14 mouse cellular contexts compared by ENCODE assay signal in genomic region chr12:100624854-100625447, GRCm38 (mm10).
"Had no signal": no experiment of that assay in that cellular context is flagged by ENCODE, and none has a peak within 500 bp of the region (broad histone marks: within the 10 kb centered on the region; RNA-seq: fewer than 3 reads in every experiment).

No protein-coding gene starts in this region.

- DNase-seq: lung, adult 2 months; lung, postnatal 14 days; lung, postnatal 36 days; right cerebral cortex, postnatal 14 days; thymus, adult 18-20 months; thymus, postnatal 14 days; thymus, postnatal 36 days had no signal

- H3K4me3 ChIP-seq: lung, embryonic 15.5 days; megakaryocyte, embryonic 14.5 days; midbrain, embryonic 13.5 days; midbrain, embryonic 15.5 days; neural tube, embryonic 12.5 days had no signal

- H3K4me1 ChIP-seq: lung, embryonic 15.5 days; midbrain, embryonic 13.5 days; midbrain, embryonic 15.5 days; neural tube, embryonic 12.5 days had no signal

- H3K4me2 ChIP-seq: lung, embryonic 15.5 days; midbrain, embryonic 11.5 days; midbrain, embryonic 13.5 days; midbrain, embryonic 15.5 days; neural tube, embryonic 12.5 days had no signal

- H3K9ac ChIP-seq: lung, embryonic 15.5 days; midbrain, embryonic 13.5 days; midbrain, embryonic 15.5 days; neural tube, embryonic 12.5 days had no signal

- H3K27ac ChIP-seq: lung, embryonic 15.5 days; midbrain, embryonic 13.5 days; midbrain, embryonic 15.5 days; neural tube, embryonic 12.5 days had no signal

- H3K27me3 ChIP-seq: lung, embryonic 15.5 days; megakaryocyte, embryonic 14.5 days; midbrain, embryonic 13.5 days; midbrain, embryonic 15.5 days; neural tube, embryonic 12.5 days had no signal

- H3K9me3 ChIP-seq: lung, embryonic 15.5 days; megakaryocyte, embryonic 14.5 days; midbrain, embryonic 13.5 days; midbrain, embryonic 15.5 days; neural tube, embryonic 12.5 days had no signal

- H3K36me3 ChIP-seq: lung, embryonic 15.5 days; midbrain, embryonic 13.5 days; midbrain, embryonic 15.5 days; neural tube, embryonic 12.5 days had no signal

- ATAC-seq: lung, postnatal 0 days; midbrain, embryonic 13.5 days; midbrain, embryonic 15.5 days had no signal
